Mouse (Mus musculus) liver, embryonic 16.5 days (tissue): ENCODE results near the gene Il17re. TPM values are rescaled to one million over a fixed set of nuclear protein-coding genes. Genes with fewer than 3 reads are reported as not detected.

Experiments
- ATAC-seq: fragments of 200-750 bp; cut with Nextera tagmentation; 2 replicates; pipeline ENCODE4 v1.8.0; 2017; ENCODE audit warnings: low read depth, mild to moderate bottlenecking, moderate number of reproducible peaks, moderate library complexity
- H3K27ac ChIP-seq: fragments of 300-500 bp; sonication (generic); 2 replicates; pipeline ENCODE4 v1.5.1; 2014; ENCODE audit warnings: mild to moderate bottlenecking, low read length
- H3K27me3 ChIP-seq: fragments of 300-500 bp; sonication (generic); 2 replicates; pipeline ENCODE4 v1.6.1; 2014; ENCODE audit warnings: low read depth, low read length, mixed read lengths; ENCODE audit not compliant: control insufficient read depth, insufficient read depth
- H3K36me3 ChIP-seq: fragments of 300-500 bp; sonication (generic); 2 replicates; pipeline ENCODE4 v1.6.1; 2014; ENCODE audit warnings: mild to moderate bottlenecking; ENCODE audit not compliant: control insufficient read depth, insufficient read depth
- H3K4me1 ChIP-seq: fragments of 300-500 bp; sonication (generic); 2 replicates; pipeline ENCODE4 v1.6.1; 2014; ENCODE audit warnings: low read depth, low read length, mixed read lengths; ENCODE audit not compliant: control insufficient read depth
- H3K4me2 ChIP-seq: fragments of 300-500 bp; sonication (generic); 2 replicates; pipeline ENCODE4 v1.6.1; 2014; ENCODE audit warnings: low read depth, low read length, mixed read lengths
- H3K4me3 ChIP-seq: fragments of 300-500 bp; sonication (generic); 2 replicates; pipeline ENCODE4 v1.5.1; 2014; ENCODE audit warnings: low read depth, mild to moderate bottlenecking, low read length
- H3K9ac ChIP-seq: fragments of 300-500 bp; sonication (generic); 2 replicates; pipeline ENCODE4 v1.6.1; 2014; ENCODE audit warnings: low read depth, low read length
- H3K9me3 ChIP-seq: fragments of 300-500 bp; sonication (generic); replicated peaks from 2 replicates; pipeline ENCODE4 v1.6.1; 2016; ENCODE audit warnings: low read length; ENCODE audit not compliant: control insufficient read depth
- WGBS: fragments of 180-500 bp; shearing (Covaris S2); extraction: QIAGEN DNeasy Blood & Tissue Kit; methylation state at CpG from one replicate; pipeline ENCODE4 v1.1.7; 2014; ENCODE audit not compliant: insufficient replicate concordance; 5-methylcytosine and 5-hydroxymethylcytosine counted together
- polyA plus RNA-seq: library from polyadenylated mRNA; unstranded; fragments of >200 nt; fragmentation: Nextera tagmentation; extraction: Ambion mirVana; gene quantifications from 2 replicates; pipeline ENCODE4 v1.2.1, GENCODE M21; 2015

The Il17re gene
- polyA plus RNA-seq, 1 experiment from 2014 or later = 0.33 TPM

GRCm38 (mm10) chr6:113440686-113441085, 17.6 kb upstream of the Il17re start:
- Histone ChIP-seq H3K27me3 (no peaks in the 10 kb centered on the region), H3K9ac (no peak overlapping the region), H3K9me3 (no peaks in the 10 kb centered on the region), H3K4me2 (no peak overlapping the region), H3K36me3 (no peaks in the 10 kb centered on the region), H3K4me3 (no peak overlapping the region), H3K27ac (no peak overlapping the region), H3K4me1 (peaks cover 15% of the 10 kb centered on the region)
- 76% methylated on average over 3 of the region's 3 CpGs for WGBS
- ATAC-seq = no peak

GRCm38 (mm10) chr6:113441147-113441680, 17.1 kb upstream of the Il17re start:
- H3K4me3 ChIP-seq = no peak overlapping the region
- H3K27ac ChIP-seq = no peak overlapping the region
- H3K4me2 ChIP-seq = no peak overlapping the region
- WGBS = 51% methylated on average over 7 of the region's 7 CpGs
- H3K9me3 ChIP-seq = no peaks in the 10 kb centered on the region
- no peaks in the 10 kb centered on the region for H3K27me3 ChIP-seq
- no peaks in the 10 kb centered on the region for H3K36me3 ChIP-seq
- no peak overlapping the region for H3K9ac ChIP-seq
- peaks cover 15% of the 10 kb centered on the region for H3K4me1 ChIP-seq
- 0 out of 2 replicates have a peak, but pooled peaks have one; percentile 35 for ATAC-seq

GRCm38 (mm10) chr6:113442087-113442441, 16.2 kb upstream of the Il17re start:
- Histone ChIP-seq H3K9ac (peak overlapping the region; percentile 89), H3K4me3 (peak overlapping the region; percentile 83), H3K27me3 (no peaks in the 10 kb centered on the region), H3K27ac (0 out of 2 replicates have a peak overlapping the region, but pooled peaks have one; percentile 26), H3K9me3 (no peaks in the 10 kb centered on the region), H3K36me3 (peaks cover 2% of the 10 kb centered on the region; the same call in 1 of the 2 replicates), H3K4me1 (peaks cover 15% of the 10 kb centered on the region), H3K4me2 (peak overlapping the region; percentile 89)
- peak; percentile 7; the same call in 1 of the 2 replicates for ATAC-seq
- 35% methylated on average over 9 of the region's 9 CpGs for WGBS

- Histone ChIP-seq H3K4me2 (peak within 1 kb of the TSS; percentile 89), H3K4me1 (peaks cover 15% of the 10 kb centered on the region), H3K9ac (peak within 1 kb of the TSS; percentile 89), H3K9me3 (no peaks in the 10 kb centered on the region), H3K27ac (0 out of 2 replicates have a peak within 1 kb of the TSS, but pooled peaks have one; percentile 26), H3K27me3 (no peaks in the 10 kb centered on the region), H3K4me3 (peak within 1 kb of the TSS; percentile 83), H3K36me3 (peaks cover 7% of the 10 kb centered on the region)
- peak; percentile 88 for ATAC-seq
- WGBS = under 1% methylated on average over 45 of the region's 45 CpGs
Measured at GRCm38 (mm10) chr6:113442442-113443090, 15.7 kb upstream of the Il17re start, which contains the start of gene Jagn1. Gene Jagn1 (plus strand): TSS chr6:113442569.

GRCm38 (mm10) chr6:113443091-113443490, 15.2 kb upstream of the Il17re start:
- no peak for ATAC-seq
- Histone ChIP-seq H3K27ac (no peak overlapping the region), H3K36me3 (peaks cover 12% of the 10 kb centered on the region), H3K4me2 (peak overlapping the region; percentile 89), H3K27me3 (no peaks in the 10 kb centered on the region), H3K4me3 (peak overlapping the region; percentile 83), H3K4me1 (peaks cover 15% of the 10 kb centered on the region), H3K9ac (peak overlapping the region; percentile 89), H3K9me3 (no peaks in the 10 kb centered on the region)
- WGBS = 39% methylated on average over 12 of the region's 12 CpGs

- Histone ChIP-seq H3K36me3 (peaks cover 12% of the 10 kb centered on the region), H3K4me2 (no peak overlapping the region), H3K27me3 (no peaks in the 10 kb centered on the region), H3K4me3 (no peak overlapping the region), H3K9ac (no peak overlapping the region), H3K4me1 (peaks cover 15% of the 10 kb centered on the region), H3K9me3 (no peaks in the 10 kb centered on the region), H3K27ac (no peak overlapping the region)
- ATAC-seq = no peak
- WGBS = 80% methylated on average over 6 of the region's 8 CpGs
Measured at GRCm38 (mm10) chr6:113444207-113444965, 13.9 kb upstream of the Il17re start.

- Histone ChIP-seq H3K4me2 (no peak overlapping the region), H3K4me1 (peaks cover 10% of the 10 kb centered on the region), H3K9me3 (no peaks in the 10 kb centered on the region), H3K9ac (no peak overlapping the region), H3K4me3 (no peak overlapping the region), H3K27ac (no peak overlapping the region), H3K27me3 (no peaks in the 10 kb centered on the region), H3K36me3 (peaks cover 12% of the 10 kb centered on the region)
- ATAC-seq = no peak
- WGBS = 73% methylated on average over 4 of the region's 4 CpGs
Measured at GRCm38 (mm10) chr6:113447639-113448038, 10.6 kb upstream of the Il17re start.

GRCm38 (mm10) chr6:113451839-113452238, 6.4 kb upstream of the Il17re start:
- WGBS = 78% methylated on average over 2 of the region's 2 CpGs
- ATAC-seq = no peak
- Histone ChIP-seq H3K4me1 (no peaks in the 10 kb centered on the region), H3K9ac (no peak overlapping the region), H3K4me3 (no peak overlapping the region), H3K27me3 (no peaks in the 10 kb centered on the region), H3K36me3 (peaks cover 12% of the 10 kb centered on the region), H3K27ac (no peak overlapping the region), H3K9me3 (no peaks in the 10 kb centered on the region), H3K4me2 (no peak overlapping the region)

GRCm38 (mm10) chr6:113455007-113455406, 3.3 kb upstream of the Il17re start:
- no peak overlapping the region for H3K4me3 ChIP-seq
- no peak for ATAC-seq
- no peak overlapping the region for H3K4me2 ChIP-seq
- WGBS = 28% methylated on average over 5 of the region's 5 CpGs
- H3K27me3 ChIP-seq = no peaks in the 10 kb centered on the region
- H3K9me3 ChIP-seq = no peaks in the 10 kb centered on the region
- H3K36me3 ChIP-seq = no peaks in the 10 kb centered on the region
- H3K9ac ChIP-seq = no peak overlapping the region
- no peak overlapping the region for H3K27ac ChIP-seq
- no peaks in the 10 kb centered on the region for H3K4me1 ChIP-seq
